9 mouse cellular contexts compared by ENCODE assay signal in genomic region chr2:181600226-181600758, GRCm38 (mm10). TPM values are rescaled to one million over a fixed set of nuclear protein-coding genes. Genes with fewer than 3 reads are reported as not detected.
A peak's percentile ranks its signal among the peaks of the same experiment; 100 is the strongest.
DNase-seq lines count a peak whose midpoint lies in the region; ATAC-seq lines count a peak whose summit lies in the region.
"Had no signal": no experiment of that assay in that cellular context is flagged by ENCODE, and none has a peak within 500 bp of the region (broad histone marks: within the 10 kb centered on the region; RNA-seq: fewer than 3 reads in every experiment).

No protein-coding gene starts in this region.

- H3K4me3 ChIP-seq in limb, embryonic 11.5 days (ENCODE audit: low read depth, low read length), result peak overlapping the region; percentile 95
- peak overlapping the region; percentile 94 for H3K4me3 ChIP-seq in stomach, embryonic 15.5 days (replicated peaks)

- peaks cover 7% of the 10 kb centered on the region for H3K4me1 ChIP-seq in limb, embryonic 11.5 days (ENCODE audit: control insufficient read depth, insufficient read depth, low read length)
- H3K4me1 ChIP-seq in stomach, embryonic 15.5 days, result peaks cover 35% of the 10 kb centered on the region

- peak overlapping the region; percentile 80 for H3K4me2 ChIP-seq in limb, embryonic 11.5 days (ENCODE audit: low read depth, severe bottlenecking)
- peak overlapping the region; percentile 70 for H3K4me2 ChIP-seq in stomach, embryonic 15.5 days

- no peak overlapping the region for H3K27ac ChIP-seq in limb, embryonic 11.5 days (replicated peaks; ENCODE audit: low read depth, low read length)
- H3K27ac ChIP-seq in stomach, embryonic 15.5 days, result peak overlapping the region; percentile 62; the same call in 1 of the 2 replicates

- peak overlapping the region; percentile 82; the same call in 1 of the 2 replicates for H3K9ac ChIP-seq in limb, embryonic 11.5 days (ENCODE audit: low read length)
- H3K9ac ChIP-seq in stomach, embryonic 15.5 days, result peak overlapping the region; percentile 27; the same call in 1 of the 2 replicates

- no peaks in the 10 kb centered on the region for H3K36me3 ChIP-seq in limb, embryonic 11.5 days (ENCODE audit: control insufficient read depth, insufficient read depth, low read length)
- H3K36me3 ChIP-seq in stomach, embryonic 15.5 days, result no peaks in the 10 kb centered on the region

- peak; percentile 21; the same call in 1 of the 2 replicates for ATAC-seq in frontal cortex, adult (ENCODE audit: low TSS enrichment)
- no peak for ATAC-seq in limb, embryonic 11.5 days (ENCODE audit: insufficient number of reproducible peaks, low FRiP score, low TSS enrichment, low read depth)
- no peak for ATAC-seq in stomach, embryonic 15.5 days (ENCODE audit: insufficient read depth, low FRiP score, low read depth)
- no peak for ATAC-seq in inflammation-experienced regulatory T-cells, adult 6 months

- no peaks in the 10 kb centered on the region; the same call in 1 of the 2 replicates for H3K27me3 ChIP-seq in limb, embryonic 11.5 days (ENCODE audit: control insufficient read depth, insufficient read depth, low read length)
- H3K27me3 ChIP-seq in stomach, embryonic 15.5 days (replicated peaks), result 0 out of 2 replicates have a peak, but pooled peaks cover 6% of the 10 kb centered on the region

- no peaks in the 10 kb centered on the region for H3K9me3 ChIP-seq in limb, embryonic 11.5 days (ENCODE audit: control insufficient read depth, low read length)
- no peaks in the 10 kb centered on the region for H3K9me3 ChIP-seq in stomach, embryonic 15.5 days

- WGBS in limb, embryonic 11.5 days, result 69% methylated on average over 6 of the region's 6 CpGs
- WGBS in stomach, embryonic 15.5 days, result 61% methylated on average over 6 of the region's 6 CpGs

- DNase-seq in frontal cortex, postnatal 14 days (ENCODE audit: low spot score in 2 of 2), result no peak
- peak; percentile 52 for DNase-seq in right cerebral cortex, adult 18-20 months
- DNase-seq in right cerebral cortex, adult 2 months (ENCODE audit: low spot score in 2 of 2), result no peak
- DNase-seq in limb, embryonic 11.5 days (ENCODE audit: low spot score), result no peak
- DNase-seq in cerebellum, postnatal 14 days, result no peak

RNA-seq across cellular contexts. Expression of gene Samd10, which starts 1.3 kb away (rescaled TPM):
- 14.9 and 17.7 TPM in 2 replicates for polyA plus RNA-seq in limb, embryonic 11.5 days (2014; fragmentation: Nextera tagmentation; extraction: Ambion mirVana)
- 25.0 and 26.9 TPM in 2 replicates for polyA plus RNA-seq in stomach, embryonic 15.5 days (2015; fragmentation: Nextera tagmentation; extraction: Ambion mirVana)
- polyA plus RNA-seq in inflammation-experienced regulatory T-cells, adult 6 months (2017; shearing (Covaris generic)), result 10 to 100 TPM in 2 of 3 experiments, 1 to 10 TPM in 1; 9.4 to 14.3 (median 10.4) TPM

RNA-seq across cellular contexts. Expression of gene Zfp512b, which starts 7.7 kb away (rescaled TPM):
- polyA plus RNA-seq in limb, embryonic 11.5 days (2014; fragmentation: Nextera tagmentation; extraction: Ambion mirVana), result 30.9 and 41.1 TPM in 2 replicates
- 48.5 and 50.8 TPM in 2 replicates for polyA plus RNA-seq in stomach, embryonic 15.5 days (2015; fragmentation: Nextera tagmentation; extraction: Ambion mirVana)
- 10 to 100 TPM; 11.6 to 43.1 (median 25.3) TPM for polyA plus RNA-seq in inflammation-experienced regulatory T-cells, adult 6 months (2017; shearing (Covaris generic))

RNA-seq across cellular contexts. Expression of gene Prpf6, which starts 8.6 kb away (rescaled TPM):
- 78.7 and 82.5 TPM in 2 replicates for polyA plus RNA-seq in limb, embryonic 11.5 days (2014; fragmentation: Nextera tagmentation; extraction: Ambion mirVana)
- polyA plus RNA-seq in stomach, embryonic 15.5 days (2015; fragmentation: Nextera tagmentation; extraction: Ambion mirVana), result 52.7 and 56.6 TPM in 2 replicates
- 10 to 100 TPM; 57.4 to 96.0 (median 81.2) TPM for polyA plus RNA-seq in inflammation-experienced regulatory T-cells, adult 6 months (2017; shearing (Covaris generic))

RNA-seq across cellular contexts. Expression of gene Uckl1, which starts 15.6 kb away (rescaled TPM):
- polyA plus RNA-seq in limb, embryonic 11.5 days (2014; fragmentation: Nextera tagmentation; extraction: Ambion mirVana), result 34.4 and 39.7 TPM in 2 replicates
- polyA plus RNA-seq in stomach, embryonic 15.5 days (2015; fragmentation: Nextera tagmentation; extraction: Ambion mirVana), result 60.9 and 63.5 TPM in 2 replicates
- 100 to 1,000 TPM; 108 to 199 (median 172) TPM for polyA plus RNA-seq in inflammation-experienced regulatory T-cells, adult 6 months (2017; shearing (Covaris generic))

RNA-seq across cellular contexts. Expression of gene Gm29797, which starts 56.5 kb away (rescaled TPM):
- polyA plus RNA-seq in limb, embryonic 11.5 days (2014; fragmentation: Nextera tagmentation; extraction: Ambion mirVana), result 0.68 and 0.88 TPM in 2 replicates
- polyA plus RNA-seq in stomach, embryonic 15.5 days (2015; fragmentation: Nextera tagmentation; extraction: Ambion mirVana), result 0.36 and 1.2 TPM in 2 replicates
- not detected for polyA plus RNA-seq in inflammation-experienced regulatory T-cells, adult 6 months (2017; shearing (Covaris generic))
- polyA plus RNA-seq: gonadal fat pad, adult 2 months had no signal
